Mouse (Mus musculus) erythroblast, embryonic 14.5 days (primary cell): Measurements from ENCODE around the gene Cyp4a12b. TPM values are rescaled to one million over a fixed set of nuclear protein-coding genes. Genes with fewer than 3 reads are reported as not detected.
"Not testable (repeated sequence)": the region's sequence is repeated elsewhere in the genome, so short reads cannot be mapped to it uniquely, and the experiment has no call there.

Source experiments
- H3K27me3 ChIP-seq: 2 replicates; pipeline ENCODE4 v1.6.1; 2012; ENCODE audit warnings: inconsistent platforms; ENCODE audit not compliant: control insufficient read depth
- H3K36me3 ChIP-seq: 2 replicates; pipeline ENCODE4 v1.6.1; 2012; ENCODE audit warnings: mild to moderate bottlenecking, inconsistent platforms; ENCODE audit not compliant: control insufficient read depth
- H3K4me1 ChIP-seq: 2 replicates; pipeline ENCODE4 v1.6.1; 2012; ENCODE audit warnings: inconsistent platforms; ENCODE audit not compliant: control insufficient read depth
- H3K4me3 ChIP-seq: replicated peaks from 2 replicates; pipeline ENCODE3; 2012; ENCODE audit warnings: moderate library complexity, mild to moderate bottlenecking, inconsistent platforms
- H3K9me3 ChIP-seq: 2 replicates; pipeline ENCODE4 v1.6.1; 2012; ENCODE audit warnings: low read length, inconsistent platforms, mixed read lengths; ENCODE audit not compliant: control insufficient read depth
- GATA1 ChIP-seq: IDR thresholded peaks from 2 replicates; pipeline ENCODE4 v1.6.1; 2012; ENCODE audit warnings: low read length, inconsistent platforms, mixed read lengths
- TAL1 ChIP-seq: IDR thresholded peaks from 3 replicates; pipeline ENCODE4 v1.6.1; 2012; ENCODE audit warnings: low read length, inconsistent platforms, mixed read lengths
- polyA plus RNA-seq: library from polyadenylated mRNA; stranded (reverse); fragments of >175 nt; gene quantifications from 2 replicates; pipeline ENCODE4 v1.2.3, GENCODE M21; 2012

The Cyp4a12b gene
- not detected in 2 replicates for polyA plus RNA-seq

DNA sequence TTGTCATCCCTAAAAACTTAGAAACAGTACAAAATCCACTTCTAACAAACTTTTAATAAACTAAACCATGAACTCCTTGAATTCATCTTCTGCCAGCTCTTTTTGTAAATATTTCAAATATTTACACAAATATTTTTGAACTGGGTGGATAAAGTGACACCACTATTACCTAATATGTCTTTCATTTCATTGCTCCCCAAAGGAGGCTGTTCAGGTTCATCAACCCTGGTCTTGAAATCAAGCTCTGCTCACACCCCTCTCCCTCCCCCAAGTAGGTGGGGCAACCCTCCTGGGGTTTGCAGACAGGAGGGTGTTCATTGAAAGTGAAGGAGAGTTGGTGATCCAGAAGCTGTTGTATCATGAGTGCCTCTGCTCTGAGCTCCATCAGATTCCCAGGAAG is at the start of gene Cyp4a12b:
Gene Cyp4a12b, plus strand, starts transcription at position 301 of the 400 bp plus-strand sequence.
- not testable (repeated sequence) for H3K9me3 ChIP-seq, H3K4me3 ChIP-seq, H3K36me3 ChIP-seq, H3K27me3 ChIP-seq, H3K4me1 ChIP-seq

GRCm38 (mm10) chr4:115365624-115366023 is 45.8 kb upstream of the Cyp4a12b start:
- not testable (repeated sequence) for H3K4me3 ChIP-seq, H3K36me3 ChIP-seq, H3K9me3 ChIP-seq, H3K4me1 ChIP-seq, H3K27me3 ChIP-seq

GRCm38 (mm10) chr4:115368067-115368466 is 43.4 kb upstream of the Cyp4a12b start:
- not testable (repeated sequence) for H3K4me3 ChIP-seq, H3K9me3 ChIP-seq, H3K4me1 ChIP-seq, H3K36me3 ChIP-seq, H3K27me3 ChIP-seq

GRCm38 (mm10) chr4:115396256-115396655 is 15.2 kb upstream of the Cyp4a12b start:
- not testable (repeated sequence) for H3K4me1 ChIP-seq, H3K9me3 ChIP-seq, H3K27me3 ChIP-seq, H3K4me3 ChIP-seq, H3K36me3 ChIP-seq

- not testable (repeated sequence) for H3K27me3 ChIP-seq, H3K4me3 ChIP-seq, H3K4me1 ChIP-seq, H3K36me3 ChIP-seq, H3K9me3 ChIP-seq
Measured at GRCm38 (mm10) chr4:115396950-115397349, 14.5 kb upstream of the Cyp4a12b start.

- Histone ChIP-seq H3K4me3 (no peak overlapping the region), H3K9me3 (peaks cover 11% of the 10 kb centered on the region), H3K36me3 (no peaks in the 10 kb centered on the region), H3K4me1 (no peaks in the 10 kb centered on the region), H3K27me3 (no peaks in the 10 kb centered on the region)
- TF ChIP-seq TAL1 (no peak), GATA1 (no peak)
Measured at GRCm38 (mm10) chr4:115450577-115451137, 39.2 kb downstream of the Cyp4a12b start.

GRCm38 (mm10) chr4:115452304-115452703 is 40.9 kb downstream of the Cyp4a12b start, which contains the start of gene Cyp4a30b:
Gene Cyp4a30b, plus strand, starts transcription at chr4:115452604.
- H3K4me3 ChIP-seq: no peak within 1 kb of the TSS
- H3K27me3 ChIP-seq: no peaks in the 10 kb centered on the region
- H3K4me1 ChIP-seq: no peaks in the 10 kb centered on the region
- H3K36me3 ChIP-seq: no peaks in the 10 kb centered on the region
- TF ChIP-seq TAL1: no peak
- H3K9me3 ChIP-seq: peaks cover 11% of the 10 kb centered on the region

- not testable (repeated sequence) for H3K27me3 ChIP-seq, H3K4me3 ChIP-seq, H3K4me1 ChIP-seq, H3K9me3 ChIP-seq, H3K36me3 ChIP-seq
Measured at GRCm38 (mm10) chr4:115473585-115473984, 62.2 kb downstream of the Cyp4a12b start.

- not testable (repeated sequence) for H3K36me3 ChIP-seq, H3K9me3 ChIP-seq, H3K4me1 ChIP-seq, H3K27me3 ChIP-seq, H3K4me3 ChIP-seq
Measured at GRCm38 (mm10) chr4:115476051-115476450, 64.6 kb downstream of the Cyp4a12b start.

DNA sequence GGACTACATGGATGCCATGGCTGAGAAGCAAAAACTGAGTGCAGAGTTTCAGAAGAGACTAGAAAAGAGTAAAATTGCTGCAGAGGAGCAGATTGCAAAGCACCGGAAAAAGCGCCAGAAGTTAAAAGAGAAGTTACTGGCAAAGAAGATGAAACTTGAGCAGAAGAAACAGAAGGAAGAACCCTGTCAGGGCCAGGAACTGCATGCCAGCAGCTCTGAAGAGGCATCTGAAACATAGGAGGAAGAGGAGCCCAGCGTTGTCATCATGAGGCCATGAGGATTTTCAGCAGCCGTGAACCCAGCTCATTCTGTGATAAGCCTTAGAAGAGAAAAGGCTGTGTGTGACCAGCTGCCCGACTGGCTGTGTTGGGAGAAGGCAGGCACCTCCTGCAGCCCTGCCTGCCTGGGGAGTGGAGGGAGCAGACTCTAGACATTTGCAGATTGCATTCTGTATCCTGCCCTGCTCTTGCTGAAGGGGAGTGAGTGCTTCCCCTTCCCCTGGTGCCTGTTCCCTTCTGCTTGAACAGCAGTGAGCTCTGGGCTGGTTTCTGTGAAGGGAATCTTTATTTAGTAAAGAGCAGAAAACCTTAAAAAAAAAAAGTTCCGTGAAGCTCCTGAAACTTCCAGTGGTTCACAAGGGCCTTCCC is 69.7 kb downstream of the Cyp4a12b start:
- H3K4me1 ChIP-seq: no peaks in the 10 kb centered on the region
- no peak for TF ChIP-seq TAL1
- no peak for TF ChIP-seq GATA1
- no peaks in the 10 kb centered on the region for H3K9me3 ChIP-seq
- no peaks in the 10 kb centered on the region for H3K36me3 ChIP-seq
- no peaks in the 10 kb centered on the region for H3K27me3 ChIP-seq
- H3K4me3 ChIP-seq: no peak overlapping the region

Other genes starting within 250 kb of the Cyp4a12b start
- not detected in 2 replicates for gene Cyp4a29, start 169.5 kb upstream of the Cyp4a12b start, polyA plus RNA-seq
- not detected in 2 replicates for gene Cyp4a12a, start 112.6 kb upstream of the Cyp4a12b start, polyA plus RNA-seq
- not detected in 2 replicates for gene Cyp4a30b, start 41.0 kb downstream of the Cyp4a12b start, polyA plus RNA-seq
- gene Cyp4a14, start 84.5 kb downstream of the Cyp4a12b start, polyA plus RNA-seq: not detected in 2 replicates
- not detected in 2 replicates for gene Cyp4a10, start 106.6 kb downstream of the Cyp4a12b start, polyA plus RNA-seq
- gene Cyp4a31, start 152.0 kb downstream of the Cyp4a12b start, polyA plus RNA-seq: not detected in 2 replicates
- not detected in 2 replicates for gene Cyp4a32, start 189.3 kb downstream of the Cyp4a12b start, polyA plus RNA-seq
- 0.04 TPM in 1 of 2 replicates, not detected in the other for gene Cyp4b1, start 236.1 kb downstream of the Cyp4a12b start, polyA plus RNA-seq